Mouse (Mus musculus) megakaryocyte progenitor cell, adult 5-6 weeks (primary cell): ENCODE measurements at regions not wholly inside any gene's neighbourhood (a gene's known extent, or its start where the extent isn't known, plus 50 kb on each side); places are given as distances from the start of the nearest gene placed in this dataset.

Source experiments
- ATAC-seq: replicated peaks from 2 replicates; pipeline ENCODE4 v1.8.0; 2016; ENCODE audit warnings: mild to moderate bottlenecking, moderate TSS enrichment, inconsistent platforms; ENCODE audit not compliant: poor library complexity

GRCm38 (mm10) chr17:79497629-79498028 lies 114.0 kb upstream of the Rmdn2 start:
- ATAC-seq, result no peak

GRCm38 (mm10) chr17:79498321-79498720 lies 113.3 kb upstream of the Rmdn2 start:
- ATAC-seq, result no peak

GRCm38 (mm10) chr17:79501031-79501474 lies 110.6 kb upstream of the Rmdn2 start:
- ATAC-seq, result no peak

- ATAC-seq, result no peak
These were observed 109.7 kb upstream of the Rmdn2 start for GRCm38 (mm10) chr17:79501926-79502325.

GRCm38 (mm10) chr17:79503037-79503436 lies 108.6 kb upstream of the Rmdn2 start:
- ATAC-seq, result 0 out of 2 replicates have a peak, but pooled peaks have one; percentile 29

GRCm38 (mm10) chr17:79504209-79504608 lies 107.5 kb upstream of the Rmdn2 start:
- ATAC-seq, result peak; percentile 85

- ATAC-seq, result no peak
These were observed 106.1 kb upstream of the Rmdn2 start for GRCm38 (mm10) chr17:79505565-79505964.

- ATAC-seq, result no peak
These were observed 102.4 kb upstream of the Rmdn2 start for GRCm38 (mm10) chr17:79509281-79509680.

GRCm38 (mm10) chr17:79509957-79510710 lies 101.5 kb upstream of the Rmdn2 start:
- no peak for ATAC-seq

GRCm38 (mm10) chr17:79511218-79511617 lies 100.4 kb upstream of the Rmdn2 start:
- ATAC-seq, result no peak

GRCm38 (mm10) chr17:79514076-79514475 lies 97.6 kb upstream of the Rmdn2 start:
- no peak for ATAC-seq

GRCm38 (mm10) chr17:79518185-79518584 lies 93.5 kb upstream of the Rmdn2 start:
- ATAC-seq, result peak; percentile 86

- ATAC-seq, result no peak
These were observed 93.0 kb upstream of the Rmdn2 start for GRCm38 (mm10) chr17:79518696-79519095.

GRCm38 (mm10) chr17:79519356-79519755 lies 92.3 kb upstream of the Rmdn2 start:
- ATAC-seq, result no peak

GRCm38 (mm10) chr17:79520283-79520682 lies 91.4 kb upstream of the Rmdn2 start:
- no peak for ATAC-seq

GRCm38 (mm10) chr17:79521691-79522090 lies 90.0 kb upstream of the Rmdn2 start:
- ATAC-seq, result no peak

GRCm38 (mm10) chr17:79523230-79523629 lies 88.4 kb upstream of the Rmdn2 start:
- no peak for ATAC-seq

GRCm38 (mm10) chr17:79527391-79527790 lies 84.3 kb upstream of the Rmdn2 start:
- ATAC-seq, result no peak

GRCm38 (mm10) chr17:79536549-79536948 lies 75.1 kb upstream of the Rmdn2 start:
- peak; percentile 11; the same call in 1 of the 2 replicates for ATAC-seq

- no peak for ATAC-seq
These were observed 72.9 kb upstream of the Rmdn2 start for GRCm38 (mm10) chr17:79538789-79539188.

- no peak for ATAC-seq
These were observed 71.6 kb upstream of the Rmdn2 start for GRCm38 (mm10) chr17:79540038-79540437.

- ATAC-seq, result no peak
These were observed 71.2 kb upstream of the Rmdn2 start for GRCm38 (mm10) chr17:79540511-79540910.
